Mouse (Mus musculus) heart, embryonic 11.5 days (tissue): ENCODE results near the gene Vhl. TPM values are rescaled to one million over a fixed set of nuclear protein-coding genes. Genes with fewer than 3 reads are reported as not detected.

Experiments used
- ATAC-seq: fragments of 200-750 bp; cut with Nextera tagmentation; replicated peaks from 2 replicates; pipeline ENCODE4 v1.8.0; 2017; ENCODE audit warnings: moderate library complexity; ENCODE audit not compliant: insufficient number of reproducible peaks, low FRiP score, low TSS enrichment
- H3K27ac ChIP-seq: fragments of 300-500 bp; sonication (generic); 2 replicates; pipeline ENCODE4 v1.5.1; 2014; ENCODE audit warnings: mild to moderate bottlenecking, low read depth, low read length
- H3K27me3 ChIP-seq: fragments of 300-500 bp; sonication (generic); 2 replicates; pipeline ENCODE4 v1.6.1; 2014; ENCODE audit warnings: mild to moderate bottlenecking, low read length, mixed read lengths; ENCODE audit not compliant: control insufficient read depth, insufficient read depth
- H3K36me3 ChIP-seq: fragments of 300-500 bp; sonication (generic); 2 replicates; pipeline ENCODE4 v1.6.1; 2014; ENCODE audit warnings: mild to moderate bottlenecking, low read length, moderate library complexity, mixed read lengths; ENCODE audit not compliant: control insufficient read depth, insufficient read depth
- H3K4me1 ChIP-seq: fragments of 300-500 bp; sonication (generic); 2 replicates; pipeline ENCODE4 v1.6.1; 2014; ENCODE audit warnings: low read length; ENCODE audit not compliant: control insufficient read depth, insufficient read depth
- H3K4me2 ChIP-seq: fragments of 300-500 bp; sonication (generic); 2 replicates; pipeline ENCODE4 v1.6.1; 2014; ENCODE audit warnings: mild to moderate bottlenecking, moderate library complexity
- H3K4me3 ChIP-seq: fragments of 300-500 bp; sonication (generic); 2 replicates; pipeline ENCODE4 v1.5.1; 2014; ENCODE audit warnings: low read depth, low read length
- H3K9ac ChIP-seq: fragments of 300-500 bp; sonication (generic); 2 replicates; pipeline ENCODE4 v1.6.1; 2014; ENCODE audit warnings: mild to moderate bottlenecking, low read depth, low read length, moderate library complexity
- H3K9me3 ChIP-seq: fragments of 300-500 bp; sonication (generic); replicated peaks from 2 replicates; pipeline ENCODE4 v1.6.1; 2016; ENCODE audit warnings: low read length; ENCODE audit not compliant: control insufficient read depth
- WGBS: fragments of 180-500 bp; shearing (Covaris S2); extraction: QIAGEN DNeasy Blood & Tissue Kit; methylation state at CpG from one replicate; pipeline ENCODE4 v1.1.7; 2014; ENCODE audit not compliant: insufficient replicate concordance; 5-methylcytosine and 5-hydroxymethylcytosine counted together
- polyA plus RNA-seq: library from polyadenylated mRNA; unstranded; fragments of >200 nt; fragmentation: Nextera tagmentation; extraction: Ambion mirVana; gene quantifications from 2 replicates; pipeline ENCODE4 v1.2.1, GENCODE M21; 2014

Vhl gene
- polyA plus RNA-seq, 1 experiment from 2014 or later, result 31.2 TPM

- peaks cover 21% of the 10 kb centered on the region for H3K4me1 ChIP-seq
- no peaks in the 10 kb centered on the region for H3K27me3 ChIP-seq
- H3K27ac ChIP-seq, result 0 out of 2 replicates have a peak overlapping the region, but pooled peaks have one; percentile 22
- H3K4me2 ChIP-seq, result no peak overlapping the region
- no peaks in the 10 kb centered on the region for H3K36me3 ChIP-seq
- no peak overlapping the region for H3K9ac ChIP-seq
- H3K9me3 ChIP-seq, result no peaks in the 10 kb centered on the region
- WGBS, result 61% methylated on average over 14 of the region's 14 CpGs
- ATAC-seq, result no peak
- no peak overlapping the region for H3K4me3 ChIP-seq
These were observed 37.0 kb downstream of the Vhl start for GRCm38 (mm10) chr6:113660492-113661352.

- H3K4me3 ChIP-seq, result no peak overlapping the region
- no peak overlapping the region; the same call in 1 of the 2 replicates for H3K9ac ChIP-seq
- ATAC-seq, result no peak
- peaks cover 21% of the 10 kb centered on the region for H3K4me1 ChIP-seq
- H3K27ac ChIP-seq, result 0 out of 2 replicates have a peak overlapping the region, but pooled peaks have one; percentile 22
- no peak overlapping the region for H3K4me2 ChIP-seq
- H3K36me3 ChIP-seq, result no peaks in the 10 kb centered on the region
- H3K9me3 ChIP-seq, result no peaks in the 10 kb centered on the region
- 59% methylated on average over 12 of the region's 12 CpGs for WGBS
- H3K27me3 ChIP-seq, result no peaks in the 10 kb centered on the region
These were observed 37.8 kb downstream of the Vhl start for GRCm38 (mm10) chr6:113661353-113662241.

- Histone ChIP-seq H3K4me3 (no peak overlapping the region), H3K9me3 (no peaks in the 10 kb centered on the region), H3K36me3 (no peaks in the 10 kb centered on the region), H3K27ac (no peak overlapping the region), H3K27me3 (no peaks in the 10 kb centered on the region), H3K4me1 (peaks cover 21% of the 10 kb centered on the region), H3K9ac (no peak overlapping the region), H3K4me2 (no peak overlapping the region)
- WGBS, result 95% methylated on average over 8 of the region's 8 CpGs
- no peak for ATAC-seq
These were observed 39.4 kb downstream of the Vhl start for GRCm38 (mm10) chr6:113662964-113663700.

GRCm38 (mm10) chr6:113664305-113664704 lies 40.5 kb downstream of the Vhl start:
- ATAC-seq, result no peak
- peaks cover 26% of the 10 kb centered on the region for H3K4me1 ChIP-seq
- no peak overlapping the region for H3K27ac ChIP-seq
- H3K4me2 ChIP-seq, result no peak overlapping the region
- H3K36me3 ChIP-seq, result no peaks in the 10 kb centered on the region
- H3K27me3 ChIP-seq, result no peaks in the 10 kb centered on the region
- no peak overlapping the region for H3K4me3 ChIP-seq
- 85% methylated on average over 7 of the region's 7 CpGs for WGBS
- no peaks in the 10 kb centered on the region for H3K9me3 ChIP-seq
- H3K9ac ChIP-seq, result no peak overlapping the region

GRCm38 (mm10) chr6:113667611-113668122 lies 43.9 kb downstream of the Vhl start:
- Histone ChIP-seq H3K27me3 (no peaks in the 10 kb centered on the region), H3K27ac (peak overlapping the region; percentile 50)
- WGBS, result 54% methylated on average over 8 of the region's 8 CpGs

GRCm38 (mm10) chr6:113668287-113669154 lies 44.8 kb downstream of the Vhl start:
- no peaks in the 10 kb centered on the region for H3K27me3 ChIP-seq
- H3K4me1 ChIP-seq, result peaks cover 15% of the 10 kb centered on the region
- 0 out of 2 replicates have a peak overlapping the region, but pooled peaks have one; percentile 22 for H3K4me2 ChIP-seq
- ATAC-seq, result peak; percentile 52
- no peaks in the 10 kb centered on the region for H3K36me3 ChIP-seq
- H3K9me3 ChIP-seq, result no peaks in the 10 kb centered on the region
- WGBS, result 45% methylated on average over 15 of the region's 15 CpGs
- H3K27ac ChIP-seq, result peak overlapping the region; percentile 73
- H3K9ac ChIP-seq, result no peak overlapping the region
- H3K4me3 ChIP-seq, result no peak overlapping the region

More at GRCm38 (mm10) chr6:113667611-113668122, 43.9 kb downstream of the Vhl start:
- ATAC-seq, result no peak
- Histone ChIP-seq H3K9me3 (no peaks in the 10 kb centered on the region), H3K9ac (no peak overlapping the region), H3K36me3 (no peaks in the 10 kb centered on the region), H3K4me1 (peaks cover 15% of the 10 kb centered on the region), H3K4me3 (no peak overlapping the region), H3K4me2 (no peak overlapping the region)

GRCm38 (mm10) chr6:113669821-113670220 lies 46.1 kb downstream of the Vhl start:
- WGBS, result 49% methylated on average over 7 of the region's 7 CpGs
- Histone ChIP-seq H3K9me3 (no peaks in the 10 kb centered on the region), H3K4me1 (peaks cover 15% of the 10 kb centered on the region), H3K27ac (no peak overlapping the region), H3K27me3 (no peaks in the 10 kb centered on the region), H3K4me3 (no peak overlapping the region), H3K36me3 (no peaks in the 10 kb centered on the region), H3K4me2 (no peak overlapping the region), H3K9ac (no peak overlapping the region)
- no peak for ATAC-seq
